Mouse (Mus musculus) Patski (cell line): ENCODE data around the gene Jup. TPM values are rescaled to one million over a fixed set of nuclear protein-coding genes. Genes with fewer than 3 reads are reported as not detected.

ENCODE experiments used
- ATAC-seq: fragments of 100-300 bp; one replicate; pipeline ENCODE4 v1.8.0; 2021
- CTCF ChIA-PET: fragments of 350-600 bp; sonication (Branson Sonifier 250); formaldehyde crosslinking; loops from one replicate; lab custom pipeline; 2022; ENCODE audit warnings: inconsistent platforms; lab: Charles Lee
- POLR2A ChIA-PET: fragments of 350-600 bp; sonication (Branson Sonifier 250); formaldehyde crosslinking; loops from one replicate; lab custom pipeline; 2022; ENCODE audit warnings: antibody characterized with exemption, inconsistent platforms; lab: Charles Lee
- DNase-seq: peaks from one replicate; pipeline ENCODE4 v3.0.0-alpha.2; 2011; ENCODE audit warnings: low read depth, low spot score
- H3K27me3 ChIP-seq: fragments of 371-371 bp; one replicate; pipeline ENCODE4 v1.5.1; 2021
- CTCF ChIP-seq: fragments of 100-300 bp; IDR thresholded peaks from one replicate; pipeline ENCODE4 v1.5.1; 2021
- in situ Hi-C: fragments of 300-500 bp; cut with MboI; formaldehyde crosslinking; loops from 3 replicates; pipeline ENCODE4 v1.11.1; 2018; ENCODE audit warnings: low pct_unique_long_range_greater_than_20kb, mixed read lengths
- polyA plus RNA-seq: library from polyadenylated mRNA; unstranded; gene quantifications from one replicate; pipeline ENCODE4 v1.2.3, GENCODE M21; 2021

Jup gene
- polyA plus RNA-seq, 1 experiment from 2014 or later: 71.6 TPM

GRCm38 (mm10) chr11:100360175-100360574 is 37.4 kb downstream of the Jup start:
- POLR2A ChIA-PET: no interaction called here
- no peak for DNase-seq
- in situ Hi-C loops: loop anchor here (5.0 to 10.0 kb wide), 2 partner anchors 47 to 195 kb away; no protein-coding TSS in a partner anchor
- TF ChIP-seq CTCF: no peak
- no peak for ATAC-seq
- peaks cover 5% of the 10 kb centered on the region for H3K27me3 ChIP-seq
- CTCF ChIA-PET: interaction anchor here (4.2 kb wide), 1 partner anchor 48 kb away, joined by 11 read pairs; no protein-coding TSS in a partner anchor

GRCm38 (mm10) chr11:100357408-100357807 is 40.2 kb downstream of the Jup start:
- TF ChIP-seq CTCF: no peak
- ChIA-PET POLR2A (no interaction called here), CTCF (interaction anchor here (1.3 to 4.2 kb wide), 3 partner anchors 40 to 346 kb away, joined by 3 to 11 read pairs (median 3); partner anchors contain the start of gene Jup)
- peaks cover 5% of the 10 kb centered on the region for H3K27me3 ChIP-seq
- in situ Hi-C loops: loop anchor here (5.0 kb wide), 1 partner anchor 110 kb away; no protein-coding TSS in a partner anchor
- DNase-seq (no peak), ATAC-seq (no peak)

- ChIA-PET POLR2A (interaction anchor here (0.7 kb wide), 1 partner anchor 38 kb away, joined by 3 read pairs; no protein-coding TSS in a partner anchor), CTCF (interaction anchor here (1.6 kb wide), 1 partner anchor 41 kb away, joined by 3 read pairs; the partner anchor contains the start of gene Jup)
- no peak for TF ChIP-seq CTCF
- ATAC-seq: no peak
- no peak for DNase-seq
- H3K27me3 ChIP-seq: peaks cover 5% of the 10 kb centered on the region
- in situ Hi-C loops: loop anchor here (5.0 kb wide), 1 partner anchor 110 kb away; no protein-coding TSS in a partner anchor
These were observed 40.7 kb downstream of the Jup start for GRCm38 (mm10) chr11:100356819-100357211.

GRCm38 (mm10) chr11:100355972-100356818 is 41.4 kb downstream of the Jup start, which contains the start of gene Hap1:
TSS of gene Hap1 (minus strand) at chr11:100356128.
- in situ Hi-C loops: loop anchor here (5.0 kb wide), 1 partner anchor 111 kb away; no protein-coding TSS in a partner anchor
- ChIA-PET CTCF (interaction anchor here (1.6 kb wide), 1 partner anchor 41 kb away, joined by 3 read pairs; the partner anchor contains the start of gene Jup), POLR2A (interaction anchor here (0.7 to 0.9 kb wide), 2 partner anchors 17 to 39 kb away, joined by 3 read pairs; no protein-coding TSS in a partner anchor)
- TF ChIP-seq CTCF: no peak
- H3K27me3 ChIP-seq: peaks cover 5% of the 10 kb centered on the region
- peak; percentile 63 for ATAC-seq
- DNase-seq: peak; percentile 58

GRCm38 (mm10) chr11:100355151-100355951 is 42.2 kb downstream of the Jup start:
- CTCF ChIA-PET: no interaction called here

GRCm38 (mm10) chr11:100352076-100352857 is 45.3 kb downstream of the Jup start:
- in situ Hi-C loops: no loop called here
- DNase-seq (no peak), ATAC-seq (no peak)
- no peaks in the 10 kb centered on the region for H3K27me3 ChIP-seq
- ChIA-PET CTCF (no interaction called here), POLR2A (no interaction called here)
- no peak for TF ChIP-seq CTCF

More at GRCm38 (mm10) chr11:100355151-100355951, 42.2 kb downstream of the Jup start:
- peaks cover 5% of the 10 kb centered on the region for H3K27me3 ChIP-seq
- no peak for DNase-seq
- in situ Hi-C loops: loop anchor here (5.0 kb wide), 1 partner anchor 112 kb away; no protein-coding TSS in a partner anchor
- peak; percentile 32 for ATAC-seq
- no peak for TF ChIP-seq CTCF
- POLR2A ChIA-PET: interaction anchor here (0.6 to 1.1 kb wide), 5 partner anchors 12 to 271 kb away, joined by 3 to 4 read pairs (median 4); no protein-coding TSS in a partner anchor

GRCm38 (mm10) chr11:100344269-100344668 is 53.3 kb downstream of the Jup start:
- DNase-seq (no peak), ATAC-seq (no peak)
- TF ChIP-seq CTCF: no peak
- CTCF ChIA-PET: interaction anchor here (0.9 kb wide), 1 partner anchor 14 kb away, joined by 3 read pairs; no protein-coding TSS in a partner anchor
- in situ Hi-C loops: no loop called here
- POLR2A ChIA-PET: interaction anchor here (0.6 kb wide), 1 partner anchor 1536 kb away, joined by 4 read pairs; no protein-coding TSS in a partner anchor
- H3K27me3 ChIP-seq: no peaks in the 10 kb centered on the region

- no peak for DNase-seq
- POLR2A ChIA-PET: no interaction called here
- ATAC-seq: no peak
These were observed 61.8 kb downstream of the Jup start for GRCm38 (mm10) chr11:100335731-100336130.

GRCm38 (mm10) chr11:100333944-100334457 is 63.6 kb downstream of the Jup start, which contains the start of gene Gast:
TSS of gene Gast (plus strand) at chr11:100334407.
- ChIA-PET POLR2A (no interaction called here), CTCF (no interaction called here)
- in situ Hi-C loops: no loop called here
- ATAC-seq: no peak
- no peak for DNase-seq
- no peaks in the 10 kb centered on the region for H3K27me3 ChIP-seq
- no peak for TF ChIP-seq CTCF

More at GRCm38 (mm10) chr11:100335731-100336130, 61.8 kb downstream of the Jup start:
- CTCF ChIA-PET: interaction anchor here (1.2 to 2.6 kb wide), 2 partner anchors 8 to 12 kb away, joined by 3 to 13 read pairs; no protein-coding TSS in a partner anchor
- TF ChIP-seq CTCF: no peak
- in situ Hi-C loops: no loop called here
- H3K27me3 ChIP-seq: no peaks in the 10 kb centered on the region
